Mouse (Mus musculus) gastrocnemius, adult 2 months (tissue): Measurements from ENCODE around the gene Igsf21. TPM values are rescaled to one million over a fixed set of nuclear protein-coding genes. Genes with fewer than 3 reads are reported as not detected.

ENCODE experiments used
- DNase-seq: peaks from one replicate; pipeline ENCODE4 v3.0.0; 2022
- H3K27ac ChIP-seq: fragments of 200-600 bp; 2 replicates; pipeline ENCODE4 v1.8.1; 2022; ENCODE audit warnings: mild to moderate bottlenecking
- H3K4me3 ChIP-seq: fragments of 200-600 bp; 2 replicates; pipeline ENCODE4 v1.8.1; 2022; ENCODE audit warnings: mild to moderate bottlenecking, moderate library complexity
- CTCF ChIP-seq: fragments of 200-600 bp; IDR thresholded peaks from 2 replicates; pipeline ENCODE4 v1.8.1; 2022; ENCODE audit warnings: antibody characterized with exemption, mild to moderate bottlenecking, moderate library complexity
- intact Hi-C: fragments of 180-260 bp; cut with DNase I; formaldehyde crosslinking; loops from one replicate; pipeline ENCODE4 v1.15.1; 2025
- total RNA-seq, 2 experiments: library from RNA; stranded (reverse); gene quantifications; 2 replicates each; pipeline ENCODE4 v1.2.3; 2021

The Igsf21 gene
- total RNA-seq, 2 experiments from 2014 or later = 0.22 TPM; not detected in 1

DNA sequence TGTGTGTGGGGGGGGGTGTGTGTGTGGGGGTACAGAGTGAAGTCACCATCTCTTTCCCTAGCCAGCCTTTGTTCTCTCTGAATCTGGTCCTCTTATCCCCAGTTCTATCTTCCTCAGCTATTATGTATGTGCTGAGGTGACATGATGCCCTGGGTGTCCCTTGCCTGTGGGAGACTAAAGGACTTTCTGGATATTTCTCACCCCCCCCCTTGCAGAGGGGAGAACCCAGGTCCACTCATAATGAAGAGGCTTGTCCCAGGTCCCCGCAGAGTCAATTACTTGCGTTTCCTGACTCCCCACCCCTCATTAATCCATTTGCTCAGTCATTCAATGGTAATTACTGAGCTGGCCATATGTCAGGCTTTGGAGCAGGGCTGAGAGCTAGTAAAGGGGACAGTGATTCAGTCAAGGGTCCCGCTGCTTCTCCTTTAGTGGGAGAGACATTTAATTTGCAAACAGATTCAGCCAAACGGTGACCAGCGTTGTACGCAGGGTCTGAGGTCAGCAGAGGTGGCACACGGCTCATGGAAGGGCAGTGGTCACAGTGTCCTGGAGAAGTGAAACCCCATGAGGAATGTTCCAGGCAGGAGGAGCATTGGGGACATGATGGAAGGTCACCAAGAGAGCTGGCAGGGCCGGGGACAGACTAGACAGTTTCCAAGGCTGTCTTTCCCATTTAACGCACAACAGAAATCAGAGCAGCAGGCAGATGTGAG, 217.1 kb downstream of the Igsf21 start:
- no peak for TF ChIP-seq CTCF
- Histone ChIP-seq H3K4me3 (no peak overlapping the region), H3K27ac (no peak overlapping the region)
- DNase-seq = no peak
- intact Hi-C loops = no loop called here

DNA sequence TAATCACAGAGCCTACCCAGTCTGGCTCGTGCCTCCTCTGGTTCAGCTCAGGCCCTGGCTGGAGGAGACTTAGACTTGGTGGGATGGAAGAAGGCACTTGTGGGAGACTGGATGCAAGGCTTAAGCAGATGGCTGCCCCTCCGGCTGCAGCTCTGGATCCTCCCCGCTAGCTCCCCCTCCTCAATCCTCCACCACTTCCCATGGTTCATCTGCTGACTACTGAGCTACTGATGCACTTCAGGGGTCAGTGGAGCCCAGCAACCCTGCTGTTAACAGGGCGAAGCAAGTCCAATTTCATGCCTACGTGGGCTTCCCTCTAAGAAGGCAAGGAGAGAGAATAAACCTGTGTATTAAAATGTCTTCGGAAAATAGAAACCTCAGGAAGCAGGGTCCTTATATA, 222.8 kb downstream of the Igsf21 start:
- intact Hi-C loops = no loop called here
- no peak overlapping the region for H3K4me3 ChIP-seq
- no peak for TF ChIP-seq CTCF
- H3K27ac ChIP-seq = no peak overlapping the region
- no peak for DNase-seq

DNA sequence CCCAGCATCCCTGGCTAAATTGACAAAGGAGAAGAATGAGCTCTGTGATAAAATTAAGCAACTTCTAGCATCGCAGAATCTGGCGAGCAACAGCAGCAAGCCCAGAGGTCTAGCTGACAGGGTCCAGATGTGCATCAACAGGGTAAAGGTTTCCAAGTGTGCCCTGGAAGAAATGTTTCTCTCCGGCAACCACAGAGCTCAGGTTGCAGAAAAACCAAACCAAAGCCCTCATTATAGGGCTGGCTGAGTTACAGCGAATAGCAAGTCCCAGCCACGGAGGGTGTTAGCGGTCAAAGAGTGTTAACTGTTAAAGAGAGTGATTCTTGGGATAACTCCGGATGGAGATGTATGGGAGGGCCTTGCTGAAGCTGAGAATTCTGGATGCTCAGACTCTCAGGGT, 230.7 kb downstream of the Igsf21 start:
- intact Hi-C loops = no loop called here
- Histone ChIP-seq H3K27ac (no peak overlapping the region), H3K4me3 (no peak overlapping the region)
- no peak for DNase-seq
- TF ChIP-seq CTCF = no peak

DNA sequence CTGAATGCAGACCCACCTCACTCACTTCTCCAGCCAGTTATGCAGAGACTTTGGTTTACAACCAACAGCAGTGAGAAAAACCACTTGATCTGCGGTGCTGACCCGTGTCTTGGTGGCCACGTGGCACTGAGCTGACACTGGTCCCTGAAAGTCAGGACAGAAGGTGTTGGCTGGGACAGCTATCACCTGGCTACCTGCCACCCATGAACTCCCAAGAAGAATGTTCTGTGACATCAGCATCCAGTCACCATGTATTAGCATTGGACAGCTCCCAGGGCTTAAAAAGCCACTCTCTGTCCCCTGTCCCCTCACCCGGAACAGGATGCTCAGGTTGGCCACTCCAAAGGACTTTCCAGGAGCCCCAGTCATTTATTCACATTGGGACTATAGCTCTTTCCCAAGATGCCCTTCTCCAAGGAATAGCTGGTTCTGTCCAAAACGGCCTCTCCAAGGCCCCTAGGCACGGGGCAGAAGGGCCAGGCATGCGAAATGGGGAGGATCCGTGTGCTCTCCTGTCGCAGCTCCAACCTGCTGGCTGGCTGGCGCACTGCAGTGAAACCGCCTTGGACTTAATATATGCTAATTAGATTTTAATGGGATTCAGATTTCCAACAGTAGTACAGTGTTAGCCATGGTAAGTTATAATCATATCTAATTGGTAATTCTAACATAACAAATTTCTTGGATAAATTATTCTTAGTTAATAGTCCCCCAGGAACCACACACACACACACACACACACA, 235.7 kb downstream of the Igsf21 start:
- Histone ChIP-seq H3K27ac (no peak overlapping the region), H3K4me3 (no peak overlapping the region)
- intact Hi-C loops = no loop called here
- no peak for TF ChIP-seq CTCF
- DNase-seq = no peak

DNA sequence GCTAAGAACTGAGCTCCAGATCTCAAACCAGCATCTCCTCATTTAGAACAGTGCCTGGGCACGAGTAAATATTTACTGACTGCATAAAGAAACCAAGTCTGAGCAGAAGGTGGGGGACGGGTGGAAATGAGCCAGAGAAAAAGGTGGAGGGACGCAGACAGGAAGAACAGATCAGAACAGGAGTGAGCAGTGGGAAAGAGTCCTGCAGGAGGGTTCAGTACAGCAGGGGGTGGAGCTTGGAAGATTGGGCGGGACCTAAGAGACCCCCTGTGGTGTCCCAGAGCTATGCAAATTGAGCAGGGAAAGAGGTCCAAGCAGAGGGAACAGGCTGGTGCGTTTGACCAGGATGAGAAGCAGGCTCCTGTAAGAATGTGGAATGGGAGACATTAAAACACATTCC, 241.7 kb downstream of the Igsf21 start:
- Histone ChIP-seq H3K4me3 (no peak overlapping the region), H3K27ac (no peak overlapping the region)
- intact Hi-C loops = no loop called here
- no peak for TF ChIP-seq CTCF
- no peak for DNase-seq

DNA sequence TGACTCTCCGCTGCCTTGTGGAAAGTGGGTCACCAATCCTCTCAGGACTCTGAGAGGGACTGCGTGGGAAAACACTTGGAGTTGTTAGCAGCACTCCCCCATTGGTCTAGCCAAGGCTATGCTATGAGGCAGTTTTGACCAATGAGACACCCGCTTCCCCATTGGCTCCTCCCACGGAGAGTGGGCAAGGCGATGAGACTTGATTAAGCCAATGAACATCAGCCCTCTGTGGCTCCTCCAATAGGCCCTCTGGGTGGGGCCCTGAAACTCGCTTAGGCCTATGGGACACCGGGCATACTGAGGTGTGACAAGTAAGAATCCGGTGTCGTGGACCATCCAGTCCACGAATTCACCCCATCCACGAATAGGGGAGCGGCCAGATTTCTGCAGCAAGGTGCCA, 242.4 kb downstream of the Igsf21 start:
- no peak for DNase-seq
- TF ChIP-seq CTCF = no peak
- intact Hi-C loops = no loop called here
- no peak overlapping the region for H3K27ac ChIP-seq
- H3K4me3 ChIP-seq = no peak overlapping the region

DNA sequence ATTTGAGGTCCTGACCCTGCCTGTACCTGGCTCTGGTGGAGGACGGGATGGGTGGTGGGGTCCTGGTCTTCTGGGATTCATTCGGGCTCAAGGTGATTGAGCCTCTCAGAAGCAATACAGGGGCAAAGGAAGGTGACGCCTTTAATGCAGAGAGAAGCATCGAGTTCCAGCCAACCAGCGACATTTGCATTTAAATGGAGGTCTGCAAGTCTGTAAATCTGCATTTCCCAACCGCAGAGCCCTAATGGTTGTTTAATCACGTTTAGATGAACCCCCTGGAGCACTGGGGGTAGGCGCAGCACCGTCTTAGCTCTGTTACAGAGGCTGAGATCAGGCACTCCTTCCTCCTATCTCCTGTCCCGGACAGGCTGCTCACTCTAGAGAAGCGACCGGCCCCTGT, 244.5 kb downstream of the Igsf21 start:
- no peak for DNase-seq
- TF ChIP-seq CTCF = no peak
- intact Hi-C loops = no loop called here
- Histone ChIP-seq H3K4me3 (no peak overlapping the region), H3K27ac (no peak overlapping the region)

DNA sequence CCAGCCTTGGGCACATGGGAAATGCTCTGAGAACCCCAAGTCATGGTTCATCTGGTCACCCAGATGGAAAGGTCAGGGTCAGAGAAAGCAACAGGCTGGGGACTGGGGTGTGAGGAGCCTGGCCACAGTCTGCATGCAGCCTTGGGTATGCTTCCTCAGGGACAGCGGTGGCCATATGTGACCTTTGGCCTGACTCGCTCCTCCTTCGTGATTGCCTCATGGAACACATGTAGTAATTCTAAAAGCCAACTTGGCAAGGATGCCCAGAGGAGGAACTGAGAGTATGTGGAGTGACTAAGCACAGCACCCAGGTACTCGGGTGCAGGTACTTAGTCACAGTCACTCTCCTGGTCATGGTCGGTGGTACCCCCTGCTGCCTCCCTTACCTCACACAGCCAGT, 245.7 kb downstream of the Igsf21 start:
- Histone ChIP-seq H3K4me3 (no peak overlapping the region), H3K27ac (no peak overlapping the region)
- DNase-seq = no peak
- intact Hi-C loops = no loop called here
- TF ChIP-seq CTCF = no peak

DNA sequence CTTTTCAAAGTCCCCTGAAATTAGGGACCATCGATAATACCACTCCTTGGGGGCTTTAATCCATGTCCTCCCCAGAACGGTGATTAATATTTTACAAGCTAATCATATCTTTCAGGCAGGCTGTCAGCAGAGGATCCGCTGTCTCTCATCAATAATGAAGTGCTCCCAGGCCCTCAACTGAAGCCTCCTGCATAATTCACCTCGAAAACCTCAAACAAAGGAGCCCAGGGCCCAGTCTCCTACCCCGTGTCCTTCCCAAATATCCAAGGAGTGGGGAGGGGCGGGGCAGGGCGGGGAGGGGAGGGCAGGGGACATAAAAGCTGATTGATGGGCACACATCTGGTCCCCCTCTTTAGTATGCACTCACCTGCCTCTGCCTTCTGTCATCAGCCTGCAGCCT, 247.6 kb downstream of the Igsf21 start:
- H3K4me3 ChIP-seq = no peak overlapping the region
- no peak for DNase-seq
- intact Hi-C loops = no loop called here
- H3K27ac ChIP-seq = no peak overlapping the region
- TF ChIP-seq CTCF = no peak

DNA sequence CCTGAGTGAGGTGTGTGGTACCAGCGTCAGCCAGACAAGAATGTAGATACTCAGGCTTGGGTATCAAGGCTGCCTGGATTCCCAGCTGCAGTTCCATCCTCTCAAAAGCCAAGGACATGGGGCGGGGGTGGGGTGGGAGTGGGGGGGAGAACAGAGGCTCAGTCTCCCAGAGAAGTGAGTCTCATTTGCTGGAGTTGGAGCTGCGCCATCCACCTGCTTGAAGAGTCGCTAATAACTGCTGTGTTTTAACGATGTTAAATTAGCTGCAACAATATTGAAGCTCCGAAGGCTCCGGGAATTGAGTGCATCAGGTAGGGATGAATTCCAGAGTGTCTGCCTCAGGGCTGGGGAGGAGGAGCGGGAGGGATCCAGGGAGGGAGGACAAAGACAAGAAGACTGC, 250.9 kb downstream of the Igsf21 start:
- TF ChIP-seq CTCF = no peak
- H3K27ac ChIP-seq = no peak overlapping the region
- DNase-seq = no peak
- H3K4me3 ChIP-seq = no peak overlapping the region
- intact Hi-C loops = no loop called here

DNA sequence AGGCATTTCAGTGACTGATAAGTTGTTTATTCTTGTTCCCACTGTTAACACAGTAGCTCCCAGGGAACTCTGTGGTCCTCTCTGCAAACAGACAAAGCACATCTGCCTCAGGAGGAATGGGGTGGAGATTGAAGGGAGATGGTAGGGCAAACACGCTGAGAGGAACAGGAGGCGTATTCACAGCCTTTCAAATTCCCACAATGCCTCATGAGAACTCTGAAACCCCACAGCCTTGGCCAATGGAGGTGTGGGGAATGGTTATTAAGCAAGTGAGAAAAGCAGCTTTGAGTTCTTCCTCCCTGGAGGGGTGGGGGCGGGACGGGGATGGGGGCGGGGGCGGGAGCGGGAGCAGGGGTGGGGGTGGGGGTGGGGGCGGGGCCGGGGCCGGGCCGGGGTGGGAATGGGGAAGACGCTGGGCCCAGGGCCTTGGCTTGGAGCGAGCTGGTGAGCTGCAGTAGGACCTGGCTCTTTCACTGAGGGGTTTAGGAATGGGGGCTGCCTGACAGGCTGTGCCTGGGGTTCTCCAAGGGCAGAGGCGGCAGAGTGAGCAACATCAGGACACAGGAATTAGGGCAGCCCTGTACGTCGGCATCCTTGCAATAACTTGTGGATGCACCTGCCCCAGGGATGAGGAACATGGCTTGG, 253.4 kb downstream of the Igsf21 start:
- Histone ChIP-seq H3K27ac (no peak overlapping the region), H3K4me3 (no peak overlapping the region)
- no peak for DNase-seq
- TF ChIP-seq CTCF = no peak
- intact Hi-C loops = no loop called here

DNA sequence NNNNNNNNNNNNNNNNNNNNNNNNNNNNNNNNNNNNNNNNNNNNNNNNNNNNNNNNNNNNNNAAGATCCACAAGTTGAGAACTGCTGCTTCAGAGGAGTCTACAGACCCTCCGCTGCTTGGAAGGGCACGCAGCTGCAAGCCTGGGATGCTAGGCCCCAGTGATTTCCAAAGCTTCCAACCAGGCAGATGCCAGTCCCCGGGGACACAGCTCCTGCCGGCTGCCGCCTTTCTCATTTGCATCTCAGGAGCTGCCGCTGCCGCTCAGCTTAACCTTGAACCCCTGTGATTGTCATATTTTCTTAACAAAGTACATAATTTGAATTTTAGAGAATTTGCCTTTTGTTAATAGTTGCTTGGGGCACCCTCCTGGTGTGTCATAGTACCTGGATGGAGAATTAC, 259.7 kb downstream of the Igsf21 start:
- intact Hi-C loops = no loop called here

DNA sequence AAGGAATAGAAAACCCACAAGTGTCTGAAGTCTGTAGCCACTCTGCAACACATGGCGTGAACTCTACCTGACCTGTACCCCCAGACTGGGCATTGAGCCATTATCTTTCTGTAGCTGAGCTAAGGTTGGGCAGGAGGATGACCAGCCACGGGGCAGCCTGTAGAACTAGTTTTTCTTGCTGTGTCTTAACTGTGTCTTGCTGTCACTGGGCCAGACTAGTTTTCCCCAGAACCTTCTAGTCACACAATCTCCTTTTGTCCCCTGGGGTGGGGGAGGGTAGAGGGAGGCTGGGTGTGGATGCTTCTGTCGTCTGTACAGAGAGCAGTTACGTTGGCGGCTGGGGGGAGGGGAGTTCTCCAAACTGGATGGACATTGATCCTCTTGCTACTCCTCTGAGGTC, 267.9 kb downstream of the Igsf21 start:
- no peak for TF ChIP-seq CTCF
- intact Hi-C loops = no loop called here
- no peak overlapping the region for H3K27ac ChIP-seq

More for the DNA sequence above, 259.7 kb downstream of the Igsf21 start:
- TF ChIP-seq CTCF = no peak
- no peak for DNase-seq
- Histone ChIP-seq H3K27ac (no peak overlapping the region), H3K4me3 (no peak overlapping the region)

DNA sequence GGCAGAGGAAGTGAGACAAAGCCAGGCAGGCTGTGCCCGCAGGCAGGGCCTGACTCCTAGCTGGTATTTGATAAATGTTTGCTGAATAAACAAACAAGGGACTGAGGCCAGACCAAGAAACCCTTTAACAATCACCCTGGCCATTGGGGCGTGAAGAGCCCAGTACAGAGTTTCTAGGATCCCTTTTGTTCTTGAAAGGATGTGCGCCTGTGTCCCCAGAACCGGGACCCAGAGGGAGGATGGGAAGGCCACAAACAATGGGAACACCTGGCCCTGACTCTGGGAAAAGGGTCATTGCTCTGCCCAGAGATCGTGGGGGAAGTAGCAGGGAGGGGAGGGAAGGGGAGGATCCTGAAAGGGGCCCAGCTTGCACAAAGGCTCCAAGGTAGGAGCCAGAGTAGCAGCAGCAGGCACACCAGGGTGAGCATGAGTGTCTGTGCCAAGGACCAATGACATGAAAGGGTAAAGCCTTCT, 269.2 kb downstream of the Igsf21 start:
- no peak for DNase-seq
- no peak overlapping the region for H3K4me3 ChIP-seq
- TF ChIP-seq CTCF = no peak
- no peak overlapping the region for H3K27ac ChIP-seq
- intact Hi-C loops = no loop called here

More for the DNA sequence above, 267.9 kb downstream of the Igsf21 start:
- no peak for DNase-seq
- H3K4me3 ChIP-seq = no peak overlapping the region
